ENCODE assay signal across 9 mouse cellular contexts in genomic region chr11:106957271-106957980, GRCm38 (mm10). TPM values are rescaled to one million over a fixed set of nuclear protein-coding genes. Genes with fewer than 3 reads are reported as not detected.
DNase-seq lines count a peak whose midpoint lies in the region; ATAC-seq and TF ChIP-seq lines count a peak whose summit lies in the region.
"Had no signal": no experiment of that assay in that cellular context is flagged by ENCODE, and none has a peak within 500 bp of the region (broad histone marks: within the 10 kb centered on the region; RNA-seq: fewer than 3 reads in every experiment).

No protein-coding gene starts in this region.

- no peaks in the 10 kb centered on the region for H3K27me3 ChIP-seq in liver, embryonic 13.5 days
- no peaks in the 10 kb centered on the region for H3K27me3 ChIP-seq in stomach, postnatal 0 days (ENCODE audit: control insufficient read depth, insufficient read depth, low read length)

- 13% methylated on average over 12 of the region's 12 CpGs for WGBS in liver, embryonic 13.5 days (ENCODE audit: insufficient replicate concordance)
- 24% methylated on average over 12 of the region's 12 CpGs for WGBS in stomach, postnatal 0 days

- H3K9ac ChIP-seq in liver, embryonic 13.5 days: no peak overlapping the region
- H3K9ac ChIP-seq in stomach, postnatal 0 days (ENCODE audit: low read length): no peak overlapping the region; the same call in 1 of the 2 replicates
- H3K9ac ChIP-seq: liver, embryonic 14.5 days had no signal

- peak; percentile 27 for DNase-seq in right cerebral cortex, postnatal 14 days
- DNase-seq in right cerebral cortex, adult 18-20 months: no peak
- peak; percentile 80 for DNase-seq in heart, postnatal 25 days (ENCODE audit: low spot score)
- peak; percentile 8 for DNase-seq in liver, embryonic 13.5 days
- peak; percentile 46 for DNase-seq in stomach, postnatal 0 days (ENCODE audit: low spot score)
- no peak for DNase-seq in right cerebral cortex, postnatal 25 days
- DNase-seq in embryo, embryonic 10.5 days (ENCODE audit: low spot score): no peak

- H3K4me3 ChIP-seq in brown adipose tissue, adult 24 weeks (ENCODE audit: insufficient read depth, low read depth, low read length): no peak overlapping the region
- no peak overlapping the region for H3K4me3 ChIP-seq in liver, embryonic 13.5 days (replicated peaks)
- H3K4me3 ChIP-seq in stomach, postnatal 0 days (ENCODE audit: low read depth, low read length): no peak overlapping the region

- TF ChIP-seq CTCF in stomach, postnatal 0 days (IDR thresholded peaks at IDR 0.05; ENCODE audit: low read depth): no peak

- H3K4me2 ChIP-seq in liver, embryonic 13.5 days: 0 out of 2 replicates have a peak overlapping the region, but pooled peaks have one; percentile 0
- 0 out of 2 replicates have a peak overlapping the region, but pooled peaks have one; percentile 20 for H3K4me2 ChIP-seq in stomach, postnatal 0 days (replicated peaks; ENCODE audit: low read depth)

- intact Hi-C loops in heart, postnatal 25 days (cut with DNase I): no loop called here

- H3K36me3 ChIP-seq in liver, embryonic 13.5 days: no peaks in the 10 kb centered on the region
- H3K36me3 ChIP-seq in stomach, postnatal 0 days (ENCODE audit: control insufficient read depth, insufficient read depth, low read length): no peaks in the 10 kb centered on the region

- H3K27ac ChIP-seq in brown adipose tissue, adult 24 weeks (replicated peaks; ENCODE audit: low read depth, low read length): peak overlapping the region; percentile 72
- no peak overlapping the region for H3K27ac ChIP-seq in liver, embryonic 13.5 days
- H3K27ac ChIP-seq in stomach, postnatal 0 days (replicated peaks): peak overlapping the region; percentile 31; the same call in 1 of the 2 replicates
- H3K27ac ChIP-seq: liver, embryonic 14.5 days had no signal

- H3K9me3 ChIP-seq in liver, embryonic 13.5 days (replicated peaks): no peaks in the 10 kb centered on the region
- H3K9me3 ChIP-seq in stomach, postnatal 0 days (ENCODE audit: control insufficient read depth, low read length): no peaks in the 10 kb centered on the region

- no peak for ATAC-seq in liver, embryonic 13.5 days (ENCODE audit: low read depth)
- ATAC-seq in stomach, postnatal 0 days (ENCODE audit: low FRiP score, low TSS enrichment): peak; percentile 41; the same call in 1 of the 2 replicates

- H3K4me1 ChIP-seq in brown adipose tissue, adult 24 weeks (ENCODE audit: control insufficient read depth, insufficient read depth, insufficient read length, low read length): peaks cover 25% of the 10 kb centered on the region
- H3K4me1 ChIP-seq in liver, embryonic 13.5 days (replicated peaks): peaks cover 10% of the 10 kb centered on the region
- no peaks in the 10 kb centered on the region for H3K4me1 ChIP-seq in stomach, postnatal 0 days (replicated peaks; ENCODE audit: control insufficient read depth, insufficient read depth)

- no peak for TF ChIP-seq EP300 in stomach, postnatal 0 days (optimal IDR thresholded peaks at IDR 0.05)

RNA-seq across cellular contexts. Expression of gene Smurf2, which starts 36.9 kb away (rescaled TPM):
- polyA plus RNA-seq in brown adipose tissue, adult 24 weeks (2012; ENCODE audit: insufficient read depth, insufficient read length, missing spikeins): 13.1 and 18.4 TPM in 2 replicates
- total RNA-seq in heart, postnatal 25 days (2021): 10 to 100 TPM; 35.4 to 41.0 TPM
- polyA plus RNA-seq in liver, embryonic 13.5 days (2015; fragmentation: Nextera tagmentation; extraction: Ambion mirVana): 2.5 and 3.0 TPM in 2 replicates
- 6.9 and 7.1 TPM in 2 replicates for polyA plus RNA-seq in stomach, postnatal 0 days (2015; fragmentation: Nextera tagmentation; extraction: Ambion mirVana)

RNA-seq across cellular contexts. Expression of gene Kpna2, which starts 41.9 kb away (rescaled TPM):
- 11.1 and 13.8 TPM in 2 replicates for polyA plus RNA-seq in brown adipose tissue, adult 24 weeks (2012; ENCODE audit: insufficient read depth, insufficient read length, missing spikeins)
- total RNA-seq in heart, postnatal 25 days (2021): 10 to 100 TPM; 69.0 to 75.5 TPM
- polyA plus RNA-seq in liver, embryonic 13.5 days (2015; fragmentation: Nextera tagmentation; extraction: Ambion mirVana): 325 and 361 TPM in 2 replicates
- 146 and 158 TPM in 2 replicates for polyA plus RNA-seq in stomach, postnatal 0 days (2015; fragmentation: Nextera tagmentation; extraction: Ambion mirVana)

Comparison
In these comparisons a context has a peak if more than half of its experiments do, and no peak if none do; other contexts are left out.
1. DNase-seq: peak in right cerebral cortex, postnatal 14 days (single experiment), heart, postnatal 25 days (single experiment), liver, embryonic 13.5 days (single experiment) and stomach, postnatal 0 days (single experiment); none in right cerebral cortex, adult 18-20 months (single experiment), right cerebral cortex, postnatal 25 days (single experiment) and embryo, embryonic 10.5 days (single experiment).